Comparison of ENCODE assay signal across 19 mouse cellular contexts in the genomic region with DNA sequence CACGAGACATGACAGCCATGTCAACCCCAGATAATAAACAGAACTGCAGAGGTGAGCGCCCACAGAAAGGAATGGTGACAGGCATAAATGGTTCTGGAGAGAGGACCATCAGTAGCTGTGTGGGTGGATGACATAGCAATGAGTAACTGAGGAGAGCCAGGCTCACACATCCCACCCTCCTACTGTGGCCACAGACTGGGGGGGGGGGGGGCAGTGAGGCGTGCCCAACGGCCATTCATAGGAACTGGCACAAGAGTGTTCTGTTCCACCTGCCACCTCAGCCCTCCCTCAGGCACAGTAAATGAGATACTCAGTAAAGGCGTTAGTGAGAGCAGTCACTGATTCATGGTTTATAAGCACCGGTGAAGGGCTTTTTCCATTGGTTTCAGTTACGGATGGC. TPM values are rescaled to one million over a fixed set of nuclear protein-coding genes. Genes with fewer than 3 reads are reported as not detected.
"Had no signal": no experiment of that assay in that cellular context is flagged by ENCODE, and none has a peak within 500 bp of the region (broad histone marks: within the 10 kb centered on the region; RNA-seq: fewer than 3 reads in every experiment).

No protein-coding gene starts in this region.

- H3K4me3 ChIP-seq: layer of hippocampus, adult 2 months; liver, embryonic 13.5 days; lung, embryonic 15.5 days; megakaryocyte, embryonic 14.5 days; midbrain, embryonic 15.5 days; neural tube, embryonic 13.5 days had no signal

- DNase-seq: kidney, postnatal 4 days; liver; liver, embryonic 13.5 days; liver, postnatal 0 days; lung, postnatal 14 days; retina, postnatal 1 day; right cerebral cortex, postnatal 4 days; spleen, adult 18-20 months; thymus, adult 18-20 months; thymus, postnatal 14 days had no signal

- H3K4me2 ChIP-seq: liver, embryonic 13.5 days; lung, embryonic 15.5 days; midbrain, embryonic 11.5 days; midbrain, embryonic 15.5 days; neural tube, embryonic 13.5 days had no signal

- H3K27ac ChIP-seq: kidney, postnatal 0 days; layer of hippocampus, adult 2 months; liver, embryonic 13.5 days; lung, embryonic 15.5 days; macrophage; midbrain, embryonic 15.5 days; neural tube, embryonic 13.5 days had no signal

- H3K36me3 ChIP-seq: liver, embryonic 13.5 days; lung, embryonic 15.5 days; midbrain, embryonic 15.5 days; neural tube, embryonic 13.5 days had no signal

- H3K9me3 ChIP-seq: liver, embryonic 13.5 days; lung, embryonic 15.5 days; midbrain, embryonic 15.5 days; neural tube, embryonic 13.5 days had no signal

- ATAC-seq: liver, postnatal 0 days; midbrain, embryonic 15.5 days had no signal

- H3K9ac ChIP-seq: liver, embryonic 13.5 days; liver, postnatal 0 days; lung, embryonic 15.5 days; midbrain, embryonic 15.5 days; neural tube, embryonic 13.5 days had no signal

- H3K27me3 ChIP-seq: liver, embryonic 13.5 days; lung, embryonic 15.5 days; midbrain, embryonic 15.5 days; neural tube, embryonic 13.5 days had no signal

- H3K4me1 ChIP-seq: liver, embryonic 13.5 days; lung, embryonic 15.5 days; megakaryocyte, embryonic 14.5 days; midbrain, embryonic 15.5 days; neural tube, embryonic 13.5 days had no signal

RNA-seq across cellular contexts. Expression of a gene that starts 23.0 kb away (rescaled TPM):
- total RNA-seq: monocyte, adult 5-6 weeks had no signal

RNA-seq across cellular contexts. Expression of a gene that starts 48.2 kb away (rescaled TPM):
- total RNA-seq: monocyte, adult 5-6 weeks had no signal
